Mouse (Mus musculus): ENCODE data around the gene Pjvk.

DNA sequence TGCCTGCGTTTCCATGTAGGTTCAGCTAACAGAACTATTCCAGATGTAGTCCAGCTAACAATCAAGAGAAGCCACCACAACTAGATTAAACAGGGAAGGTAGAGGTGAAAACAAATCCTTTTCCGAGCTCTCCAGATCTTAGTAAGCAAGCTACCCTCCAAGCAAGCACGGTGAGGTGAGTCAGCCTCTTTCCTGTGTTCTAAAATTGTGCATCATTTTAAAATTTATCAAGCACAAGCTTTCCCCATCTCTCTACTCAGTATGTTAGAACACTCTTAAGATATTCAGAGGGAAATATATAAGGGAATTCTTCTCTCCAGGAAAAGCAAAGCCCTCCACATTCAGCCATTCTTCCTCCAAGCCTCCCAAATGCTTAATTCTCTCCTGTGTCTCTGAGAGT, 41.6 kb upstream of the Pjvk start:
- TF ChIP-seq CTCF (IDR thresholded peaks at IDR 0.05; ENCODE audit: low read depth) = no peak
- no peak for TF ChIP-seq EP300 (IDR thresholded peaks at IDR 0.05; ENCODE audit: low read depth)

Data from liver, embryonic 14.5 days (tissue).